Mouse (Mus musculus) spleen, postnatal 14 days (tissue): Measurements from ENCODE around the gene Cfap36.

ENCODE experiments used
- DNase-seq, 2 experiments: peaks; one replicate each; pipeline ENCODE4 v3.0.0; 2021 to 2022; ENCODE audit warnings: low spot score in 2 of 2

Cfap36 gene

DNA sequence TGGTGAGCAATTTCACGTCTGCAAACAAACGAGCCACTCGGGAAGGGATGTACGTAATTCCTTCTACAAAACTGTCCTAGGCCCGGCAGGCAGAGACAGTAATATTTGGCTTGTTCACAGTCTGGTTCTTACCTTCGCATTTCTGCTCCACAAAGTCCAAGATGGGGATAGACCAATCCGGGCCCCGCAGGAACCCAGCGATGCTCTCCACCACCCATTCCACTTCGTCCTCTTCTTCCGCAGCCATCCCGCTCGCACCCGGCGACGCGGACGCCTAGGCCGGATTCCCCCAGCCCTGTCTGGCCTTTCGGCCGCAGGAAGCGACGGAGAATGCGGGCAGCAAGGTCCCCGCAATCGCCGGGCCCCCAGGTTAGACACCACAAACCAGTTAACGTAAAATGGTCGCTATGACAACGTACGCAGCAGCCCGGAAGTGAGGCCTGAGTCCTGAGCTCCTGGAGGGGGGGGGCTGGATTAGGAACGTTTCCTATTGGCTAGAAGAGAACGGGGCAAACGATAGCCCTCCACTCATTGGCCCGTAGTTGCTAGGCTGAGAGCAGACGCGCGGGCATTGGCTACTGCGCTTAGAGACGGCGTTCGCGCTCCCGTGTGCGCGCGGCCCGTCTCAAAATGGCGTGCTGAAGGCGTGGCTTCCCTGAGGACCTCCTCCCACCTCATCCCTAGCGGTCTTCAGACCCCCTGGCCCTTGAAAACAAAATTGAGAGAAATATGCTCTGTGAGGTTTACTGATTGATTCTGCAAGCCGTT is at the start of gene Cfap36:
TSS of gene Cfap36 (minus strand) at position 527 of the 768 bp plus-strand sequence.
- DNase-seq: peak; percentile 68 to 78

DNA sequence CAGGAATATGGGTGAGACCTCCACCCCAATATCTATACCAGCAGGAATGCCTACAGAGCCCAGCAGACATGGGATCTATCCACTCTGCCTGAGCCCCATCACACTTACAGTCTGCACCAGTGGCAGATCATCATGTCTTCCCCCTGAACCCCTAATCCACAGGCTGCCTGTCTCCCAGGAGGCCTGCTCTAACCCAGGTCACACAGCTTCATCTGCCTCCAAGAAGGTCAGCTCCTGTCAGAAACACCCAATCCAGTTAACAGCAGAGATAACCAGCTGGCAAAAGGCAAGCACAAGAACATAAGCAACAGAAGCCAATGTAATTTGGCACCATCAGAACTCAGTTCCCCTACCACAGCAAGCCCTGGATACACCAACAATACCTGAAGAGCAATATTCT is 40.1 kb upstream of the Cfap36 start:
- no peak for DNase-seq

DNA sequence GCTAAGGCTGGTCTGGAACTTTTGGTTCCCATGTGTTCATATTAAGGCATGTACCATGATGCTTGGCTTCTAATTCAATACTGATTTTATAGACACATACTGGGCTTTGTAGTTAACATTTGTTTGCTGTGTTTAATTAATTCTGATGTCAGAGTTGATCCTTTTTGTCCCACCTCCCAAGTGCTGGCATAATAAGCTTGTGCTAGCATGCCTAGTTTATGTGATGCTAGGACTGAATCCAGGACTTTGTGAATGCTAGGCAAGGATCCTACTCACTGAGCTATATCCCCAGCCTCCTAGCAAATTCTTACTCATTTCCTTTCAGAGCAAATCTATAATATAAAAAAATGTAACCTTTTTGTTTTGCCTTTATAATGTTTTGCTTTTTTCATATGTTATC is 38.8 kb upstream of the Cfap36 start:
- no peak for DNase-seq

DNA sequence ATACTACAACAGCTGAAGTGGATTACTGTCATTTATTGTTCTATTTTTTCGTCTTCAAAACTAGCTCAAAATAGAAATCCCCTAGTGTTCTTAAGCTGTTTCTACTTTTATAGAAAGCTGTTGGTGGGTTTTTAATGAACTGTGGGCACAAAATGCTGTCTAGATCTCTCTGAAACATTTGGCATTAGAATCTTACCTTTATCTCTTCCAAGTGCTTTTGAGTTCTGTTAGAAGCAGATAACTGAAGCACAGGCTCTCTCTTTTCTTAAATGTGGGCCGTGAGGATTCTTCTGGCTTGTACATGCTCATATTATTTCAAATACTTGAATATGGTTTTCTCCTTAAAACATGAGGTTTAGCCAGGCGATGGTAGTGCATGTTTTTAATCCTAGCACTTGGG is 27.5 kb upstream of the Cfap36 start:
- DNase-seq: no peak

DNA sequence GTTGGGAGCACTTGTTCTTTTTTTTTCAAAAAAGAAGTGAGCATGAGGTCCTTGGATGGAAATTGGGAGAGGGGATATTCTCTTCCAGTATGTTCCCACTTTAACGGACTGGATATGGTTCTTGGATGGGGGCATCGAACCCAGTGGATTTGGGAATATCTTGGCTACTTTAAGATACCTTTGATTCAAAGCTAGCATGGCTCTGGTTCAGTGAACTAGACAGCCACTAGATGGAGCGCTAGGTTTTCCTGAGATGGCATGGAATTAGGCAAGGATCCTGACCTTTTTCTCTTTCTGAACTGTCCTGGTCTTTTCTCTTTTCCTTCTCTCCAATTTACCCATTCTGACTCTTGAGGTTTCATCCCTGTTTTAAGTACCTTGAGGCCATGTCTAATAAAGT is 20.6 kb upstream of the Cfap36 start:
- DNase-seq: no peak

DNA sequence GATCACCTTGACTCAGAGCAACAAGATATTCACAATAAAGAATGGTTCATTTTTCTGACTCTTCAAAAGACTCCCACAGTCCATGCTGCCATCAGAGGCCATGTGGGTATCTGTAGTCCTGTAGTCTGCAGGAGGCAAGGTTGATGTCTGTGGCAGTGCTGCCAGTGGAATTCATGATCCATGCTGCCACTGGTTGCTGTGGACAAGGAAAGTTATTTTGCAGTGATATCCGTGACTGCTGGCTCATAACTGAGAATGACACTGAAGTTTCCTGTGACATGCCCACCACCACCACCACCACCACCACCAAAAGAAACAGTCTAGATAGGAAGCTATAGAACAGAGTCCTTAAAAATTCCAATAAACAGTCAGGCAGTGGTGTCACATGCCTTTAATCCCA is 7.4 kb upstream of the Cfap36 start:
- no peak for DNase-seq

DNA sequence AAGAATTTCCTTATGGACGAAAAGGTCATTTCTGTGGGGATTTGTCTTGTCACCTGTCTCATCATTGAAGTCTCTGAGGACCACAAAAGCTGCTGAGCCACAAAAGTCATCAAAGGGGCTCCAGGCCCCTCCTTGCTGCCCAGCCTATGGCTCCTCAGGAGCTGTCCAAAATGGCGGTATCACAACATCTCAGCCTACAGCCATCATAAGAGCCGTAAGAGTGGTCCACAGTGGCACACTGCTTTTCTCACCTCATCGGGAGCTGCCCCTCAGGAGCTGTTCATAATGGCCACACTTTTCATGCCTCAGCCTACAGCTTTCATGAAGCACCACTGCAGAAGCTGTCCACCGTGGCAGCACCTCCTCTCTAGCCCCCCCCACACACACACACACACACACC is 1.2 kb upstream of the Cfap36 start:
- no peak for DNase-seq

DNA sequence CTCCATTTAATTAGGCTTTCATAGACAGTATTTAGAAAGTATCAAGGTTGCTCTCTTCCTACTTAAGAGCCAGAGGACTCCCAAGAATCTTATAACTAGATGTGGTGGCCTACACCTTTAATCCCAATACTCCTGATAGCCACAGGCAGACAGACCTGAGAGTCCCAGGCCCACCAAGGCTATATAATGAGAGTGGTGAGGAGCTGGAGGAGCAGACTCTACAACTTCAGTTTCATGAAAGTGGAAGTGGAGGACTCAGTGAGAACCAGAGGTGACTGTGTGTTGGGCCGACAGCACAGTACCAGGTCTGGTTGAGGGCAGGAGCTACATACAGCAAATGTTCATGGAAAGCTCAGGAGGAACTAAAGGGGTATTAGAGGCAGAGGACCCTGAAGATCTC is 516 bp upstream of the Cfap36 start:
- DNase-seq: no peak

DNA sequence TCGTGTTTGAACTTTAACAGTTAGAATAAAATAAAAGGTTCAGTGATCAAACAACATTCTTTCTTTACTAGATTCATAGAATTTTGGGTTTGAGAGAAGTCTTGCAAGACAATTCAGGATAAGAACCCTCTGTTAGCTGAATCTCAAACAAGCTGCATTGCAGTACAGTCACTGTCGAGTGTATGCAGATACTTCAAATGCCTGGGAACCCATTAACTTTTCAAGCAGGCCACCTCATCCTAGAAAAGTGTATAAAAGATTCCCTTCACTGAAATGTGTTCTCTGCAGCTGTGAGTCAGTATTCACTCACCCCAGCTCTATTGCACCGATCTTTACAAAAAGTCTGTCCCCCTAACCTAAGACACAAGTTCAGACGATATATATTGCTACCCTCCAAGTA is 1.2 kb downstream of the Cfap36 start:
- DNase-seq: no peak

DNA sequence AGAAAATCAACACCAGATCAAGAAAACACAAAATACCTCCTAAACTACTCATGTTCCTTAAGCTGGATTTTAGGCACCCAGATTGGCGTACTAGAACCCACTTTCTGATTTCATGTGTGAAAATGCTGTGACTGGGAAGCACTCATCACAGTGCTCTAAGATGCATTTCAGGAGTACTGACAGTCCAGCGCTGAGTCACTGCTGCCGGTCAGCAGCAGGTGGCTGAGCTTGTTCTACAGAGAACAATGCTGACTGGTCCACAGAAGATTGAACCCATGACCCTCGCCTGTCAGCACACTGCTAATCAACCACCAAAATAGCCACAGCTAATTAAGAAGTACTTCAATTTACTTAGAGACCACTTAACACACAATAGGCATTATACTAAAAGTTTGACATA is 5.2 kb downstream of the Cfap36 start:
- DNase-seq: no peak

DNA sequence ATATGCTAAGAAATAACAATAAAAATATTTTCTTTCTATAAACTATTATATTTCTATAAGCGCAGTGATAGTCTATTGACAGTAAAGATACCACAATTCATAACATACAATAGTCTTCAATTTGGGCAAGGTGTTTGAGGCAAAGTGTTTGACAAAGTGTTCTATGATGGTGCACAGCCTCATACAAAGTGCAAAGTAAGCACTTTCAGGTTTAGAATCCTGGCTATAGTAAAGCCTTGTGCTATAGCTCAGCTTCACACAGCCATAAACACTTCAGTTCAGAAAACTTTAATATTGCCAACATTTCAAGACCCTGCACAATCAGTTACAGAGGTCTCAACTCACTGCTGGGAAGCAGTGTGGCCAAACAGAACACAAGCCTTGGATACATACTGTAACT is 7.9 kb downstream of the Cfap36 start:
- no peak for DNase-seq

DNA sequence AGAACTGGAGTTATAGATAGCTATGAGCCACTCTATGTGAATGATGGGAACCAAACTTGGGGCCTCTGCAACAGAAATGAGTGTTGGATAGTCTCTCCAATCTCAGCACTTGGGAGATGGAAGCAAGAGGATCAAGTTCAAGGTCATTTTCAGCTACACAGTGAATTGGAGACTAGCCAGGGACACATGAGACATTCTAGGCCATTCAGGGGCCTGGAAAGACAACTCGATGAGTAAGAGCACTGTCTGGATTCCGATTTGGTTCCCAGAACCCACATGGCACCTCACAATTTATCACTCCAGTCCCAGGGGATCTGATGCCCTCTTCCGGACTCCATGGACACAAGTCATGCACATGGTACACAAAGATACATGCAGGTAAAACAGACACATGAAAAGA is 8.7 kb downstream of the Cfap36 start:
- no peak for DNase-seq

DNA sequence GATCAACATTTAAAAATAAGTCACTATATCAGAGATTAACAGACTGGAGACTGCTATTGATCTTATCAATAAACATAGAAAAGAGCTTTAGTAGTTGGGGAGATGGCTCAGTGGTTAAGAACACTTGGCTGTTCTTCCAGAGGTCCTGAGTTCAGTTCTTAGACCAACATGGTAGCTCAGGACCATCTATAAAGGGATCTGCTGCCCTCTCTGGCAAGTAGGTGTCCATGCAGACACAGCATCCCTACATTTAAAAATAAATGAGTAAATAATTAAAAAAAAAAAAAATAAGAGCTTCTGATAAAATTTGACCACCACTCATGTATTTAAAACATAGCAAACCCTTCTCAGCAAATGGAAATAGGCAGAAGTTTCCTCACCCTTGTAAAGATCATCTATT is 9.2 kb downstream of the Cfap36 start:
- DNase-seq: no peak

DNA sequence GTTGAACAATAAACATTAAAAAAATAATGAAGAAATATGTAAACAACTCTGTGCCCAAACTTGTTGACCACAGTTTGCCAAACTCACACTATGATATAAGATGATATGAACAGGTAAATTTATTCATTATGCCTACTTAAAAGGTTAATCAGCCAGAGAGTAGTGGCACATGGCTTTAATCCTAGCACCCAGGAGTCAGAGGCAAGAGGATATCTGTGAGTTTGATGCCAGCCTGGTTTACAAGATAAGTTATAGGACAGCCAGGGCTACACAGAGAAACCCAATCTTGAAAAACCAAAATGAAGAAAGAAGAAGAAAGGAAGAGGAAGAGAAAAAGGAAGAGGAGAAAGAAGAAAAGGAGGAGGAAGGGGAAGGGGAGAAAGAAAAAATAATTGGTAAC is 9.8 kb downstream of the Cfap36 start:
- no peak for DNase-seq

DNA sequence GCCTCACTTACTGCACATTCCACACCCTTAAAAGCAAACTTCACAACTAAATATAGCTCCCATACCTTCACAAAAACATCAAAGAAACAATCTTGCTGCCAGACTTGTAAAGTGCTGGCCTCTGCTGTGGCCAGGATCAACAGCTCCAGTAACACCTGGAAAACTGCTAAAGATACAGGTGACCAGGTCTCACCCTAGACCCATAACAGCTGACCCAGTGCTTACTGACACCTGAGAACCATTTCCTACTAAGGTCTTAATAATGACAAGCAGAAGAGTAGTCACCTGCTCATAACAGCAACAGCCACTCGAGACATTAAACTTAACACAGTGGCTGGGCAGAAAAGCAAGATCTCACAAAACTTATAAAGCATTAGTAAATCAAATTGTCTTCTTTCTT is 13.6 kb downstream of the Cfap36 start:
- no peak for DNase-seq

DNA sequence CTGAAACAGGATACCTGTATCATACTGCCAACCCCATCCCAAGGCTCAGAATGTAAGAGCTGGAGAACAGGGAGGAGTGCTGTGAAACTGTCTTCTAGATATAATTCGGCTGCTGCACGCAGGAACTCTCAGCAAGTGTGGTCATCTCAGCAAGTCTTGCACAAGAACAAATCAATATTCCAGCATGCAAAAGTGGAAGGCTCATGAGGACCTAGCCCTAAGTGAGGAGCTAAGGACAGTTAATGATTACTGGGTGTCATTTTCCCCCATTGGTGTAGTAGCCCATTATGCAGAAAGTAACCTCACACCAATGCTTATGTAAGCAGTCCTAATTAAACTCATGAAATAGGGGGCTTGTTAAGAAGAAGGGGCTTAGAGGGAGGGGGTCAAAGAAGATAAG is 18.3 kb downstream of the Cfap36 start:
- no peak for DNase-seq

DNA sequence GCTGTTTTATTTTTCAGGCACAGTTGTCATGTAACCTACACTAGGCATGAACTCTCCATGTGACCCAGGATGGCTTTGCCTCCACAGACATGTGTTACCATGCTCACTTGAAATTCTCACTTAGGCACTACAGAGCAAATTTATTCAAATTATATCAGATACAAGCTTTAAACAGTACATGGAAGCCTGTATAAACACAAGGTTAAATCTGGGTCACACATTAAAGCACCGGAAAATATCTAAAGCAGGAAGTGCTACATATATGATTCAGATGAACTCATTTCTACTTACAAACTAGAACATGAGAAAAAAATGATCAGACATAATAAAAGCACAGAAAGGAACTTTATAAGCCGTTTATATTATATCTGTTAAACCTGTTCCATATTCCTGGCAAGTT is 22.5 kb downstream of the Cfap36 start:
- no peak for DNase-seq

DNA sequence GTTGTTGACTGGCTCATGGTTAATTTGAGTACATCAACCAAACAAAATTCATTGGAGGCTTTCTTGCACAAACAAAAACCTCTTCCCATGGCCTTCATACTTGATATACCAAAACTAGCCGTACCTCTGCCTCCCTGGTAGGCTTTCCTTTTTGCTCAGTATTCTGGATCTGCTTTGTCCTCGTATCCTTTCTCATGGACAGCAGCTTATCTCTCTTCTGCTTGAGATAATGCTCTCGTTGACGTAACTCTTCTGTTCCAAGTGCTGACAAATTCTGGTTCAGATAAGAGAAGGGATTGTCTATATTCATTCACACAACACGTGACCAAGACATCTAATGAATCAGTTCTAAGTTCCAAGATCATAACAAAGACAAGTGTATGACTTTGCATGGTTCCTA is 24.9 kb downstream of the Cfap36 start:
- no peak for DNase-seq

DNA sequence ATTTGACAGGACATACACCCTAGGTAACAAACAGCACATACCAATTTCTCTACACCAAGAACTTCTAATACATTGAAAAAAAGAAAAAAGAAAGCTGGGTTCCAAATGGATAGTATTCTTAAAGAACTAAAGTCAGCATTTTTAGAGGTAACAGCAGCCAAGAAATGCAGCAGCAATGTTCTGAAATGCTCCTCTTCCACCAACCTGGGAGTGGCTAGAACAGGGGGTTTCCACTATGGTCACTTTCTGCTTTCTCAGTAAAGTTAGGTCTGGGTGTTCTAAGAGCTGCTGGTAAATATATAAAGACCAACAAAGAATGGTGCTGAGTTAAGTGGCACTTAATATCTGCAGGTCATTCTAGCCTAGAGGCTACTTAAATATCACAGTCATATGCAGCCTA is 28.2 kb downstream of the Cfap36 start:
- DNase-seq: no peak

DNA sequence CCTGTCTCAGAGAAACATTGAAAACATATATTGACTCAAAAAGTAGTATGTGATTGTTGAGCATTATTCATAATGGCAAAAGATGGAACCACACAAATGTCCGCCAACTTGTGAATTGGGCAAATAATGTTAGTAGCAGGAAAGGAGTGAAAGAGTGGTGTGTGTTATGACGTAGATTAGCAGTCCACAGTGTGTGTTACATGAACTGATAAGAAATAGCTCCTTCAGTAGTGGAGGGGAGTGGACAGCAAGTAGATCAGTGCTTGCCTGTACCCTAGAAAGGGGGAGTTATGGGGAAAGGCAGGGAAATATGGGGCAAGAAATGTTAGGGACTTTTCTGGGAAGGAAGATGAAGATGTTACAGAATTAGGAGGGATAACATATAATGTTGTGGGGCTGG is 31.0 kb downstream of the Cfap36 start:
- no peak for DNase-seq

DNA sequence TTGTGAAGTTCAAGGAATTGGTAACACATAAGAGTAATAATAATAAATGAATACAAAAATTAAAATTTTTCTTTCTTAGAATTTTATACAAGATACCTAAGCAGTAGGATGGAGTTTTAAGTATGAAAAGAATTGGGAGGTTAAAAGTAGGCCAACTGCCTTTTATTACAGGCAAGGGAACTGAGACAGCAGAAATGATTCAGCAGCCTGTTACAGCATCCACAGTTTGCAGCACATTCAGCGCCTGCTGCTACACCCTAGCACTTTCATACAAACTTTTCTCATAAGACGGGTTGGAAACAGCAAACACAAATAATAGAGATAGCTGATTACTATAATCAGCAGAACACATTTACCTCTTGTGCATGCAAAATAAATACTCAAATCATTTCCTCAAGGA is 37.4 kb downstream of the Cfap36 start:
- no peak for DNase-seq

DNA sequence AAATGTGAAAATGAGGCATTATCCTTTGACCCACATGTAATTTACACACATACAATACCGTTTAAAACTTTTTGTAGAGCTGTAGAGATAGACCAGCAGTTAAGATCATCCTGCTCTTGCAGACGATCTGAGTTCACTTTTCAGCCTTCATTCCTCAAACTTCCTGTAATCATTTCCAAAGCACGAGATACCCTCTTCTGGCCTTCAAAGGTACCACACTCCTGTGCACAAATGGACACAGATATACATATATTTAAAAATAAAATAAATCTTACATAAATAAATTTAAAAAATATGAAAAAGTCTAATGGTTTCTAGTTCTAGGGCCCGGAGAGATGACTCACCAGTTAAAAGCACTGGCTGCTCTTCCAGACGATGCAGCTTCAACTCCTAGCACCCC is 43.6 kb downstream of the Cfap36 start:
- DNase-seq: no peak

DNA sequence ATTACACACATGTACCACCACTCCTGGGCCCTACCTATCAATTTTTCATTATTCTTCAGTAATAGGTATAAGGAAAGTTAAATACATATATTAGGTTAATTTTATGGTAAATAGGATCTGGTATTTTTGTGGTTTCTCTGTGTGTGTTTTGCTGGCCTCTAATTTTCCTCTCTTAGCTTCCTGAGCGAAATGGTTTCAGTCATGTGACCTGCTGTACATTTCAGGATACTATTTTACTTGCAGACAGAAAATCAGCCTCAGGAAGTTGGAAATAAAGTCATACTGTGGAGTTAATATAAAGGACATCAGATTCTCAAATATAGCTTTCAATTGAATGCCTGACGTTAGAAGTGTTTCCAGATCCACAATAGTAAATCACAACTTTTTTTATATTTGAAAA is 58.2 kb downstream of the Cfap36 start:
- DNase-seq: no peak

DNA sequence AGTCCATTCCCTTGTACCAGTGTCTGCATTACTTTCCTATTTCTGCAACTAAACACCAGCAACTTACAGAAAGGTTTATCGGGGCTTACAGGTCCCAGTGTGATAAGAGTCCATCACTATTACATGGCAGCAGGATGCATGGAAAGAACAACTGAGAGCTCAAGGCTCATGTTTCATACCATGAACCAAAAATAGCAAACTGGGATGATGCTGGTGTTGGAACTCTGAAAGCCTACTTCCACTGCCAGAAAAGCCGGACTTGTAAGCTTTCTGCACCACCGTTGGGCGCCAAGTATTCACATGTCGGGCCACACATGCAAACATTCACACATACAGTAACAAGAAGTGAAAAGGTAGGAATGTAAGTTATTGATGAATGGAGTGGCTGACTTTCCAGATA is 65.5 kb downstream of the Cfap36 start:
- no peak for DNase-seq
